In genomic region chr14:121455527-121455926, GRCm38 (mm10) we compare ENCODE assay signal across 9 mouse cellular contexts. TPM values are rescaled to one million over a fixed set of nuclear protein-coding genes. Genes with fewer than 3 reads are reported as not detected.
DNase-seq lines count a peak whose midpoint lies in the region; ATAC-seq and TF ChIP-seq lines count a peak whose summit lies in the region.
"Had no signal": no experiment of that assay in that cellular context is flagged by ENCODE, and none has a peak within 500 bp of the region (broad histone marks: within the 10 kb centered on the region; RNA-seq: fewer than 3 reads in every experiment).

No protein-coding gene starts in this region.

- H3K36me3 ChIP-seq in CH12.LX (replicated peaks in 1 of 2; ENCODE audit: control insufficient read depth in 1 of 2, insufficient read depth in 1 of 2, low read length in 1 of 2): no peaks in the 10 kb centered on the region
- no peaks in the 10 kb centered on the region for H3K36me3 ChIP-seq in forebrain, embryonic 12.5 days (replicated peaks)
- H3K36me3 ChIP-seq in intestine, postnatal 0 days (ENCODE audit: control insufficient read depth, insufficient read depth): no peaks in the 10 kb centered on the region
- H3K36me3 ChIP-seq in limb, embryonic 14.5 days (ENCODE audit: control insufficient read depth, insufficient read depth, low read length): no peaks in the 10 kb centered on the region

- TF ChIP-seq CTCF in CH12.LX (conservative IDR thresholded peaks at IDR 0.05 in 1 of 2, IDR thresholded peaks at IDR 0.05 in 1 of 2; ENCODE audit: low read depth in 2 of 2, low read length in 2 of 2): peak; percentile 78 to 83
- TF ChIP-seq CTCF in intestine, postnatal 0 days (IDR thresholded peaks at IDR 0.05; ENCODE audit: low read depth): peak; percentile 92

- peaks cover 2 to 8% of the 10 kb centered on the region in 2 experiments; a peak in 1 of 4 replicates for H3K4me1 ChIP-seq in CH12.LX (ENCODE audit: control insufficient read depth in 1 of 2, insufficient read depth in 2 of 2)
- H3K4me1 ChIP-seq in forebrain, embryonic 12.5 days: no peaks in the 10 kb centered on the region
- no peaks in the 10 kb centered on the region for H3K4me1 ChIP-seq in intestine, postnatal 0 days (replicated peaks; ENCODE audit: control insufficient read depth, insufficient read depth, low read length)
- no peaks in the 10 kb centered on the region for H3K4me1 ChIP-seq in limb, embryonic 14.5 days (ENCODE audit: control insufficient read depth, insufficient read depth, low read length)

- ATAC-seq in forebrain, embryonic 12.5 days (ENCODE audit: low FRiP score): 0 out of 2 replicates have a peak, but pooled peaks have one; percentile 41
- ATAC-seq in intestine, postnatal 0 days: no peak
- ATAC-seq in limb, embryonic 14.5 days (ENCODE audit: low FRiP score, low read depth): no peak

- DNase-seq in 416B (ENCODE audit: low read depth): peak; percentile 62
- DNase-seq in CH12.LX (ENCODE audit: extremely low read depth): peak; percentile 68
- DNase-seq in c-Kit-positive CD71-negative TER-119-negative erythroid progenitor cells, embryonic 14.5 days (ENCODE audit: low read depth): peak; percentile 55
- peak; percentile 49 for DNase-seq in limb, embryonic 14.5 days (ENCODE audit: low spot score)
- peak; percentile 75 to 77 for DNase-seq in right cerebral cortex, adult 2 months (ENCODE audit: low spot score in 2 of 2)
- DNase-seq in urinary bladder, postnatal 36 days (ENCODE audit: low spot score in 2 of 2): peak; percentile 55 to 64

- in situ Hi-C loops in CH12.LX (cut with MboI; ENCODE audit: low pct_ligation_motif_present, low pct_unique_long_range_greater_than_20kb, low sequenced_read_pairs): loop anchor here (10.0 kb wide), 1 partner anchor 621 kb away; no protein-coding TSS in a partner anchor

- H3K4me2 ChIP-seq in CH12.LX (ENCODE audit: insufficient read depth, low read depth, poor library complexity, severe bottlenecking): no peak overlapping the region
- no peak overlapping the region for H3K4me2 ChIP-seq in forebrain, embryonic 12.5 days
- H3K4me2 ChIP-seq in intestine, postnatal 0 days (replicated peaks; ENCODE audit: low read depth): no peak overlapping the region
- H3K4me2 ChIP-seq in limb, embryonic 14.5 days (replicated peaks; ENCODE audit: low read depth, low read length, severe bottlenecking): no peak overlapping the region

- TF ChIP-seq RAD21 in CH12.LX (IDR thresholded peaks at IDR 0.05; ENCODE audit: low read depth, low read length): peak; percentile 72

- H3K27ac ChIP-seq in CH12.LX (ENCODE audit: insufficient read depth, low read depth): no peak overlapping the region
- no peak overlapping the region for H3K27ac ChIP-seq in forebrain, embryonic 12.5 days
- H3K27ac ChIP-seq in intestine, postnatal 0 days (ENCODE audit: low read depth, low read length): no peak overlapping the region
- no peak overlapping the region for H3K27ac ChIP-seq in limb, embryonic 14.5 days (replicated peaks; ENCODE audit: low read depth, low read length)

- H3K9me3 ChIP-seq in CH12.LX (replicated peaks; ENCODE audit: low read length): peaks cover 5% of the 10 kb centered on the region
- H3K9me3 ChIP-seq in forebrain, embryonic 12.5 days: no peaks in the 10 kb centered on the region
- H3K9me3 ChIP-seq in intestine, postnatal 0 days (ENCODE audit: control insufficient read depth): no peaks in the 10 kb centered on the region
- no peaks in the 10 kb centered on the region; the same call in 1 of the 2 replicates for H3K9me3 ChIP-seq in limb, embryonic 14.5 days (ENCODE audit: control insufficient read depth, low read length)

- no peak overlapping the region for H3K4me3 ChIP-seq in CH12.LX (replicated peaks in 1 of 3; ENCODE audit: low read depth in 2 of 3, low read length in 2 of 3, poor library complexity in 1 of 3)
- no peak overlapping the region for H3K4me3 ChIP-seq in forebrain, embryonic 12.5 days (replicated peaks)
- no peak overlapping the region for H3K4me3 ChIP-seq in intestine, postnatal 0 days (ENCODE audit: low read depth, low read length)
- H3K4me3 ChIP-seq in limb, embryonic 14.5 days (replicated peaks; ENCODE audit: low read length): no peak overlapping the region

- no peak for TF ChIP-seq POLR2A in CH12.LX (IDR thresholded peaks at IDR 0.05; ENCODE audit: low read depth, low read length)
- TF ChIP-seq POLR2A in limb, embryonic 14.5 days (IDR thresholded peaks at IDR 0.05; ENCODE audit: borderline replicate concordance, extremely low read depth, insufficient read depth, insufficient read length): no peak

- TF ChIP-seq EP300 in CH12.LX (IDR thresholded peaks at IDR 0.05; ENCODE audit: low read length): no peak

- peaks cover 2% of the 10 kb centered on the region for H3K27me3 ChIP-seq in CH12.LX (replicated peaks)
- no peaks in the 10 kb centered on the region for H3K27me3 ChIP-seq in forebrain, embryonic 12.5 days
- no peaks in the 10 kb centered on the region for H3K27me3 ChIP-seq in intestine, postnatal 0 days (replicated peaks; ENCODE audit: control insufficient read depth, insufficient read depth, low read length)
- H3K27me3 ChIP-seq in limb, embryonic 14.5 days (ENCODE audit: control insufficient read depth, insufficient read depth, low read length): no peaks in the 10 kb centered on the region

- no peak overlapping the region for H3K9ac ChIP-seq in CH12.LX (ENCODE audit: insufficient read depth, low read depth)
- H3K9ac ChIP-seq in forebrain, embryonic 12.5 days: no peak overlapping the region
- no peak overlapping the region for H3K9ac ChIP-seq in intestine, postnatal 0 days (ENCODE audit: low read depth, low read length)
- H3K9ac ChIP-seq in limb, embryonic 14.5 days (ENCODE audit: low read depth, low read length, severe bottlenecking): no peak overlapping the region

- no peaks in the 10 kb centered on the region for H3K79me2 ChIP-seq in CH12.LX (replicated peaks; ENCODE audit: control insufficient read depth, extremely low read depth, insufficient read depth, poor library complexity, severe bottlenecking)

- dilution Hi-C loops in CH12.LX (cut with MboI; ENCODE audit: extremely low pct_ligation_motif_present, extremely low pct_unique_long_range_greater_than_20kb, low sequenced_read_pairs): no loop called here

- 12% methylated on average over 6 of the region's 6 CpGs for WGBS in forebrain, embryonic 12.5 days
- WGBS in intestine, postnatal 0 days: 6% methylated on average over 6 of the region's 6 CpGs
- WGBS in limb, embryonic 14.5 days: 7% methylated on average over 6 of the region's 6 CpGs

TF ChIP-seq in CH12.LX, 34 proteins besides CTCF, POLR2A, EP300 and RAD21:
- TF ChIP-seq USF1 (IDR thresholded peaks at IDR 0.05; ENCODE audit: low read depth, low read length) (no peak), NELFE (IDR thresholded peaks at IDR 0.05; ENCODE audit: low read depth, low read length) (peak; percentile 42; the same call in 1 of the 2 replicates), SMC3 (IDR thresholded peaks at IDR 0.05; ENCODE audit: low read depth, low read length) (peak; percentile 76)

RNA-seq across cellular contexts. Expression of gene Slc15a1, which starts 49.5 kb away (rescaled TPM):
- total RNA-seq in CH12.LX (2012; rRNA removed): 0.04 and 0.08 TPM in 2 replicates
- 0.09 and 0.19 TPM in 2 replicates for total RNA-seq in CH12.LX (2014; rRNA removed)
- not detected in 2 replicates for polyA plus RNA-seq in CH12.LX (2012; ENCODE audit: insufficient read length, low read depth)
- polyA plus RNA-seq in forebrain, embryonic 12.5 days (2016; fragmentation: Nextera tagmentation; extraction: Ambion mirVana): not detected in 2 replicates
- polyA plus RNA-seq in intestine, postnatal 0 days (2015; fragmentation: Nextera tagmentation; extraction: Ambion mirVana): 37.8 and 41.3 TPM in 2 replicates
- 0.05 and 0.15 TPM in 2 replicates for polyA plus RNA-seq in limb, embryonic 14.5 days (2012; rRNA removed)
- 0.14 and 0.23 TPM in 2 replicates for polyA plus RNA-seq in limb, embryonic 14.5 days (2014; fragmentation: Nextera tagmentation; extraction: Ambion mirVana)
- polyA plus RNA-seq: stomach, embryonic 14.5 days had no signal

Comparison
In these comparisons a context has a peak if more than half of its experiments do, and no peak if none do; other contexts are left out.
1. RNA of gene Slc15a1, which starts 49.5 kb away (polyA plus RNA-seq): 37.8 to 41.3 TPM in intestine, postnatal 0 days; 0.05 to 0.23 TPM in limb, embryonic 14.5 days, not detected in CH12.LX and not detected in forebrain, embryonic 12.5 days; every median in the first group is over 10 times any median in the second.
2. Peak in every context shown above with its lines, with median percentiles within 50 percentile points of each other: DNase-seq.